Mouse (Mus musculus) adrenal gland, adult 8-10 months (tissue): Measurements from ENCODE around the gene Tle2. TPM values are rescaled to one million over a fixed set of nuclear protein-coding genes. Genes with fewer than 3 reads are reported as not detected.
A peak's percentile ranks its signal among the peaks of the same experiment; 100 is the strongest.

ENCODE experiments used
- DNase-seq: peaks from one replicate; pipeline ENCODE4 v3.0.0; 2022
- total RNA-seq, 4 experiments: library from RNA; stranded (reverse); gene quantifications; 2 replicates each; pipeline ENCODE4 v1.2.4; 2022

The Tle2 gene
- 100 to 1,000 TPM in 2 of 4 experiments, 10 to 100 TPM in 2; 50.6 to 211 (median 117) TPM for total RNA-seq

DNA sequence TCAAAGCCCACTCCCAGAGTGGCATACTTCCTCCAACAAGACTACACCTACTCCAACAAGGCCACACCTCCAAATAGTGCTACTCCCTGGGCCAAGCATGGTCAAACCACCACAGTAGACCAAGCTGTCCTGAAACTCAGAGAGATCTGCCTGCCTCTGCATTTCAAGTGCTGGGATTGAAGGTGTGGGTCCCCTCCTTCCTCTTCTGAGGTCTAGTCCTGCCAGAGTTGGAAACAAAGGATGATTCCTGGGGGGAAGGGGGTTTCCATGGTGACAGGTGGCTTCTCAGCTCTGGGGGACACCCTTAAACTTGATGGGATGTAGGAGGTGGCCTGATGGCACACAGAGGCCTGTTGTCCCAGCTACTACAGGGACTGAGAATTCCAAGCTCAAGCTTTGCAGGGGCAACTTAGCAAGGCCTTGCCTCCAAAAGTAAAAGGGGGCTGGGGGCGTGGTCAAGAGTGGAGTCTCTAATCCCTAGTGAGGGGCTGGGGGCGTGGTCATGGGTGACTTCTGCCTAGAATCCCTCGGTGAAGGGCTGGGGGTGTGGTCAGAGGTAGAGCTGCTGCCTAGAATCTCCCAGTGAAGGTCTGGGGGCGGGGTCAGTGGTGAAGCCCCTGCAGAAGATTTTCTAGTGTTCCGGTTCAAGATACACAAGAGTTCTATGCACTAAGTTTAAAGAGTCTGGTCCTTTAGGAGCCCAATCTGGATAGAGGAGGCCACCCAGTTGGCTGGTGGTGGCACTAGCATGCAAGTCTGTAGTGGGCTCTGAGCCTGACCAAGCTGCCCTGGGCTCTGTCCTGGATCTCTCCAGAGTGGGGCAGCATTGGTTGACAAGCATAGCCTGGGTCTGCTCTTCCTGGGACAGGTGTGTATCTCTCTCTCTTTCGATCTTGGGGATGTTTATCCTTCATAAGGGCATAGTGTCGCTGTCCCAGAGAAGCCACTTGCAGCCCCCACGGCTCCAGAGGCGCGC, at the start of gene Tle2:
TSS of gene Tle2 (plus strand) at position 481 of the 976 bp plus-strand sequence.
- DNase-seq, result peak; percentile 40

DNA sequence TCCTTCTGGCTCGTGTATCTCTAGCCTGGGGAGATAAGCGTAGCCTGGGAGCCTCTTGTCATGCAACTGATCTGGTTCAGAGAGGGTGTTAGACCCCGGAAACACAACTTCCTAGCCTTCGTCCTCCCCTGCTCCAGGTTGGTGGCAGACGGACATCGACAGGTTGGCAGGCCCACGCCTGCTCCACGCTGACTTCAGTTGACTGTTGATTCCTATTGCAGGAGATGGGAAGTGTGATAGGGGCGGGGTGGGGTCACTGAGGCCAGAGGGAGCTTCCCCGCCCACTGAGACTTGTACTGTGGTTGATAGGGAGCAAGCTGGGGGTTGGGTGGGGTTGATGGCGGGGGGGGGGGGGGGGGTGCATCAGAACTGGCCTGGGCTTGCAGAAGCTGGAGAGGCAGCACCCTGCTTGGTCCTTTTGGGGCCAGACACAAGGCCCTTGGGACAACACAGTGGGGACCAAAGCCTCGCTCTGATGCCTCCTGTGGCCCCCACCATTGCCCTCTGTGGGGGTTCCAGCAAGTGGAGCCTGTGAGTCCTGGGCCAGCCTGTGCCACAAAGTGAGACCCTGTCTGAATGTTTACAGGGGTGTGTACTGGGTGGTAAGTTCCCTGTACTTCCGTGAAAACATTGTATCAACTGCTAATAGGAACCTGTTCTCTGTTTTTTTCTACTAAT, 49.2 kb upstream of the Tle2 start:
- DNase-seq, result no peak

DNA sequence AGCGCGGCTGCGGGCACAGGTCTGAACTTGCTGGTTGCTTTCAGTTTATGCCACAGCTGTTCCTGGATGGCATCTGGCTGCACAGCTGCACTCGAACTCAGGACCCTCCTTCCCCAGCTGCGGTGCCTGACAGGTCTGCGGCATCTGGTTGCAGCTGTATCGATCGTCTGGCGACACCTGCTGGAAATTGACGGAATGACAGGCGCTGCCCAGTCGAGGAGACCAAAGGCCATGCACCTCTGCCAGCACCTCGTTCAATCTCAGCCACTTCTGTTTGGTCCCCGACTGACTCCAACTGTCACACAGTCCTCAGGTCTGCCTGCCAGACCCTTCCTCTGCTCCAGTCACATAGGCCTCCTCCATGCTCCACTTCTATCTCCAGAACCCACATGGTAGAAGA, 47.6 kb upstream of the Tle2 start:
- peak; percentile 63 for DNase-seq

DNA sequence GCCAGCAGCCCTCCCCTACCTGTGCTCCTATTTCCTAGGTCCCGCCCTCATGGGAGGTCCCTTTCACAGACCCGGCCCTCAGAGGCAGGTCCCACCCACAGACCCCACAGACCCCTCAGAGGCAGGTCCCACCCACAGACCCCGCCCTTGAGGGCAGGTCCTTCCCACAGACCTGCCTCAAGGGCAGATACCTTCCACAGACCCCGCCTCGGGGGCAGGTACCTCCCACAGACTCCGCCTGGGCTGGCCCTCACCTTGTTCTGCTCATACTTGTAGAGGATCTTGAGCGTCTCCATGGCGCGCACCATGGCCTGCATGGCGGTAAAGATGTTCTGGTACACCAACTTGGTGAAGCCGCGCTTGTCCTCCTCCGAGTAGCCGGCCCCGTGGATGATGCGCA, 39.5 kb upstream of the Tle2 start:
- DNase-seq, result no peak

DNA sequence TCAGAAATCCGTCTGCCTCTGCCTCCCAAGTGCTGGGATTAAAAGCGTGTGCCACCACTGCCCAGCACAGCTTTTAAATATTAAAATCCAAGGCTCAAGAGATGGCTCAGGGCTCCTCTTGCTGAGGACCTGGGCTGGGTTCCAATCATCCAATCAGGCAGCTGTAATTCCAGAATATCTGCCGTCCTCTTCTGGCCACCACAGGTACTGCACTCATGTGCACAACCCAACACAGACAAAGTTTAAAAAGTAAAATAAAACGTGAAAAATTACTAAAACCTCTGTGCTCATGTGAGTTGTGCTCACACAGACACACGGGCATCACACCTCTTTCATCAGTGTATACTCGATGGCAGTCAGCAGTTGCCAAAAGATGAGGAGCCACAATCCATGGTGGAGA, 37.6 kb upstream of the Tle2 start:
- DNase-seq, result no peak

DNA sequence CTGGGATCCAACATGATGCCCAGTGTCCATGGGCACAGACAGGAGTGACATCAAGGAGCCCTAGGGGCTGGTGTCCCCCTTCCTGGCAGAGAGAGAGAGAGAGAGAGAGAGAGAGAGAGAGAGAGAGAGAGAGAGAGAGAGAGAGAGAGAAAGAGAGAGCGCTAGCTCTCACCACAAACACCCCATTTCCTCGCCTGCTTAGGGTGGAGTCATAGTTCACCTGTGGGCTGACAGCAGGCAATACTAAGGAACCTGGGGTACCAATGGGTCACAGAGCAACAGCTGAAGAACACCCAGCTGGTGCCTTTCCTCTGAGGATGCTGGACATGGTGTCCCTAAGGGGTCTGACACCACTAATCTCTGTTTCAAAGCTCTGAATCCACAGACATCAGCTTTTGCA, 36.9 kb upstream of the Tle2 start:
- no peak for DNase-seq

DNA sequence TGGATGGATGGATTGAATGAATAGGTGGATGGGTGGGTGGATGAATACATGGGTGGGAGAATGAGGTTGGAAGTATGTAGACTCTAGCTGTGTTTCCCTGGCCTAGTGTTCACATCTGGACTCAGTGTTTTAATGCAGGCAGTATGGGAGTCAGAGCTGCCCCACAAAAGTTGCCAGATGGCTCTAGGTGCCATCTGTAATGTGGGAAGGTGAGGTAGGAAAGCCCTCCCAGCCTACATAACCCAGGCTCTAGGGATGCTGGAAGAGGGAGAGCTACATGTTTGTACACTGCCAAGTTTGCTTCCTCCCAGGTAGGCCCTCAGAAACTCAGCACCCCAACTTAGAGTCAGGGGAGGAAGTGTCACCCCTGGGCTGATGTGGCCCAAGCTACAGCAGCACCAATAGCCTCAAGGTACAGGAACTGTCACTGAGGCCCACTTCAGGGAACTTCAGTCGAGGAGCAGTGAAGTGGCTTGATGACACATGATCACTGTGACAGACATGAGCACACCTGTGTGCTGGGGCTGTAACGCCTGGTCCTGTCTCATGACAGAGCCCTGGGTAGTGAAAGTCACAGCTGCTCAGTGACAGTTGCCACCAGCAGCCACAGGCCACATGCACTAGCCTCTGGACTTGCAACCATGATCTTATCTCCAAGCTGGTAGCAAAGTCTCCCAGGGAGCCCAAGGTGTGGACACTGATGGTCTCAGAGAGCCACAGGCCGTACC, 35.9 kb upstream of the Tle2 start:
- DNase-seq, result no peak

DNA sequence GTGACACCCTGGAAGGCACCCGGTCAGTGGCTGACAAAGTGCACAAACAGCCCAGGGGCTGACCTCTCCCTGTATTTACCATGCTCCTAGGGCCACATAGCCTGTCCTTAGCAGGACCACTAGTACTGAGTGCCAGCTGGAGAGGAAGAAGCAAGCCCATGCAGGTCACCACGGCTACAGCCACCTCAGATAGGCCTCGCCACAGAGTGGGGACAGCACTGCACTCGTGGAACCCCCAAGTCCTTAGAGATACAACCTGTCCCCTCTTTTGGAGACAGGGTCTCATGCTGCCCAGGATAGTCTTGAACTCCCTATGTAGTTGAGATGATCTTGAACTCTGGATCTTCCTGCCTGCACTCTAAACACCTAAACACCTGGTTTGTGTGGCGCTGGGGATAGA, 33.0 kb upstream of the Tle2 start:
- DNase-seq, result no peak

DNA sequence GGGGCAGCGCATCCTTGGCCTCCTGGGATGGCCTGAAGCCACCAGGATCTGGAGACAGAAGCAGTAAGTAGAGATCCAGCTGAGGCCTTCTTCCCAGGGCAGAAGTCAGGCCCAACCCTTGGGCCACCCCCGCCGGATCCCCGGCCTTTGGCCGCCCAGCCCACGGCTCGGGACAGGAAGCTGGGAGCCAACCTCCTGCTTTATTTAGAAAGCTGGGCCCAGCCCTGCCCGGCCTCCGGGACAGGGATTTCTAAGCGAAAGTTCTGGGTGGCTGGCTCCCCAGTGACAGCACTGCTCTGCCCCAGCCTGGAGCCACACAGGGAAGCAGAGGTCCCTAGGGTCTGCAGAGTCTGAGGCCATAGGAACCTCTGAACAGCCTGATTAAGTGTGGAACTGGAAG, 32.6 kb upstream of the Tle2 start:
- no peak for DNase-seq

DNA sequence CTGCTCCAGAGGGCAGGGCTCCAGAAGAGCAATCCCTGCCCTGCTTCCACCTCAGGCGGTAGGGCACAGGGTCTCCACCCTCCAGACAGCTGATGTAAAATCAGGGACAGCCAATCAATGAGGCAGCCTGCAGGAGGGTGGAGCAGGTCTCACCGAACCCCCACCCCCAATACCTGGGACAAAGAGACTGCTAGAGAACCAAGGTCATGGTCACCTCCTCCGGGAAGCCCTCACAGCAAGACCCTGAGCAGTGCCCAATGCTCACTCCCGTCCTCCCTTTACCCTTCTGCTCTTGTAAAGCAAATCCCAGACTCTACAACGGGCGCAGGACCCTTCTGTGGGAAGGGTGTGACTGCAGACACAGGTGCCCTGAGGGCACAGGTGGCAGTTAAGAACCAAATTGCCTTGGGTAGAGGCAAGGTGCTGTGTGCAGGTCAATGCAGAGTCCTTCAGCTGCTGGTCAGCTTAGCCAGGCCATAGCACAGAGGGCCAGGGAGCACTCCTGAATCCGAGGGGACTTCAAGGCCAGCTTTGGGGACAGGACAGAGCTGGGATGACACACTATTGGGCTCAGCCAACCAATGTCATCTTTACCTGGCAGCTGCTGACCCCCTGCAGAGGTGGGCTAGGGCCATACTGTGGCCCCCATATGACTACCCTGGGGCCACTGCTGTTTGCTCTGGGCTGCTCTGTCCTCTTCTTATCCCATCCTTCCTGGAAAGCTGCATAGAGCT, 31.5 kb upstream of the Tle2 start:
- no peak for DNase-seq

DNA sequence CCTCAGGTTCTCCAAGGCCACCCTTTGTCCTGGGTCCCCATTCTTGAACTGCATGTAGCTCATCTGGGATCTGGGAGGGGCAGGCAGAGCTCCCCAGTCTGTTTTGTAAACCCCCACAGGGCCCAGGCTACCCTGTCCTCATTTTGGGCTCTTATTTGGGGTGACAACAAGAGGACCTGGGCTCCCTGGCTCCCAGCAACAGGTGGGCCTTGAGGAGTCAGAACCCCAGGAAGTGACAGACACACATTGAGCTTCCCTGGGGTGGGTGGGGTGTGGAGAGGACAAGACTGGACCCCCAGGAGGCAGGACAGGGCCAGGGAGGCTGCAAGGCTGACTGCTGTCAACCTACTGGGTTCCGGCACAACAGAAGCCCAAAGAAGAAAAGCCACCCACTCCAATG, 30.7 kb upstream of the Tle2 start:
- no peak for DNase-seq

DNA sequence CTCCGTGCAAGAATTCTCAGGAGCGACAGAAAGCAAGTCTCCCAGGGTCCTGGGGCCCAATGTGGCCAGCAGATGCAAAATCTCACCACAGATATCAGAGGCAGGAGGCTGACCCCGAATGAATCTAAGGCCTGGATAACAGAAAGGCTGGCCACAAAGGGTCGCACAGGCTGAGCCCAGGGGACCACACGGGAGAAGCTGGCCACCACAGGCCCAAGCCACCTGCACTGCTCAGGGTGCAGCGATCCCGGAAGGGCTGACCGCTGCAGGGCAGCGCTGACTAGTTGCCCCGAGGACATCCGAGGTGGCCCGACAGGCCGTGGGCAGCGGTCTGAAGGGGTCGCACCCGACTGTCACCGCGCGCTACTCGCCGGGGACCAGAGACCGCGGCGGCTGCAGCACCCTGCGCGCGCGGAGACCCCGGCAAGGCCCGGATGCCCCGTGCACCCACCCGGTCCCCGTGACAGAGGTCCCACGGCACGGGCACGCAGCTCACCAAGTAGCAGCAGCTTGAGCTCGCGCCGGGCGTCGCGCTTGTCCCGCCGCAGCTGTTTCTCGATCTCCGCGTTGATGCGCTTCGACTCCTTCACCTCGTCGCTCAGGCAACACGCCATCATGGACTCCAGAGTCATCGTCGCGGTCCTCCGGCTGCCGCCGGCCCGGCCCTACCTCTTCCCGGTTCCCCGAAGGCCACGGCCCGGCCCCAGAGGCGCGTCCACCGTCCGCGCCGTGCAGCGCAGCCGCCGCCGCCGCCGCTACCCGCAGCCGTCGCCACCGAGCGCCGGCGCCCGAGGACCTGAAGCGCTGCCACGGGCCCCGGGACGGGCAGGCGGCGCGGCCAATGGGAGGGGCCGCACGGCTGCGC, 29.8 kb upstream of the Tle2 start:
- DNase-seq, result no peak

DNA sequence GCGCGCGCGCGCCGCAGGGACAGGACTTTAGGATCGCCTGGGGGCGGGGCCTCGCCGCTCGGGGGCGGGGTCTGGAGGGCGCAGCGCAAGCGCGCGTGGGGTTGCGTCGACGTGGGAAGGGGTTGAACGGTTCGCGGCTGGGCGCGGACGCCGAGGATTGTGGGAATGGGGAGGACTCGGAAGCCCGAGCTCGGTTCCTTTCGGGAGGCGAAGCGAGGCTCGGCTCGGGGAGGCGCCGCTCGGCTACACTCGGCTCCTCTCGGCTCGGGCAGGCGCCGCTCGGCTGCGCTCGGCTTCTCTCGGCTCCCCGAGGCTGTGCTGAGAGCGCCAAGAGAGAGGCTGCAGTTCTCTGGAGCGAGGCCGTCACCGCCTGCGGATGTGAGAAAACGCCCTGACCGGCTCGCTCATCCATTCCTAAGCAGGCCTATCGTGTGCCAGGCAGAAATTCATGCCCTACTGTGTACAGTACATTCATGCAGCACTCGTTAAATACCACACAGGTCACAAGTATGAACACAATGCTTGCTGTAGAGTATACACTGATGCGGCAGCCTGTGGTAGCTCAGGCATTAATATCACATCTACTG, 29.1 kb upstream of the Tle2 start, which contains the start of gene Gna11:
TSS of gene Gna11 (minus strand) at position 30 of the 587 bp plus-strand sequence.
- DNase-seq, result peak; percentile 99

DNA sequence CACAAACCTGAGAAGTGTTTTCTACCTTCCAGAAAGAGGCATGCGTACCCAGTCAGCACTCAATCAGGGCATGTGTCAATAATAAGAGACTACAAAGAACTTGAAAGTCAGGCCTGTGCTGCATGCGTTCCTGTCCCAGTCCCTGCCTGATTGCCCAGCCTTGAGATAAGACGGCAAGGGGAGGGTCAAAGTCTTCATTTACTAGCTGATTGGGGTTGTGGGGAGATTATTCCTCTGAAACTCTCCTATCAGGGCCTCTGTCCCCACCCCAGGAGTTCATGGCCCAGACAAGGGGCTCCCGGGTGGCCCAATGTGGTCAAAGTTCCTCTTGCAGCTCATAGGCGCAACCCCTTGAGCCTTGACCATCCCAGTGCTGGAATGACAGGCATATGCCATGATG, 28.0 kb upstream of the Tle2 start:
- no peak for DNase-seq

DNA sequence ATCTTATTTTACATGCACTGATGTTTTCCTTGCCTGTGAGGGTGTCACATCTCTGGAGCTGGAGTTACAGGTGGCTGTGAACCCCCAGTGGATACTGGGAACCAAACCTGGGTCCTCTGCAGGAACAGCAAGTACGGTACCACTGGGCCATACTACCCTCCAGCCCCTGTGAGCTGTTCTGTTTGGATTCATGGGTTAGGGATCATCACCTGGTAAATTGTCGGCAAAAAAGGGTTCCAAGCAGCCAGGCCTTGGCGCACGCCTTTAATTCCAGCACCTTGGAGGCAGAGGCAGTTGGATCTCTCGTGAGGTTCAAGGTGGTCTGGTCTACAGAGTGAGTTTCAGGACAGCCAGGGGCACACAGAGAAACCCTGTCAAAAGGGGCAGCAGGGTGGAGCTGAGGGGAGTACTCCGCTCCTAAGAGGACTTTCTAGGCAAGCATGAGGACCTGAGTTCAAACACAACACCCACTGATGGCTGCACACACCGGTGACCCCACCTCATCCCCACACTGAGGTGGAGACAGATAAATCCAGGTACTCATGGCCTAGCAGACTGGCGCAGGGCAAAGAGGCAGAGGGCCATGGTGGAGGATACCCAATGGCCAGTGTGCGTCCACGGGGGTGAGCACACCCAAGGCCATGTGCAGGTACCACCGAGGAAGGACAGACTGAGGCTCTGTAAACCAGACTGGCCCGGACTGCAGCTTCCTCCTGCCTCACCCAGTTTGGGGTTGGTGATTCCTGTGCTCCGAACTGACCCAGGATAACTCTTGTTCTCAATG, 27.4 kb upstream of the Tle2 start:
- DNase-seq, result no peak

DNA sequence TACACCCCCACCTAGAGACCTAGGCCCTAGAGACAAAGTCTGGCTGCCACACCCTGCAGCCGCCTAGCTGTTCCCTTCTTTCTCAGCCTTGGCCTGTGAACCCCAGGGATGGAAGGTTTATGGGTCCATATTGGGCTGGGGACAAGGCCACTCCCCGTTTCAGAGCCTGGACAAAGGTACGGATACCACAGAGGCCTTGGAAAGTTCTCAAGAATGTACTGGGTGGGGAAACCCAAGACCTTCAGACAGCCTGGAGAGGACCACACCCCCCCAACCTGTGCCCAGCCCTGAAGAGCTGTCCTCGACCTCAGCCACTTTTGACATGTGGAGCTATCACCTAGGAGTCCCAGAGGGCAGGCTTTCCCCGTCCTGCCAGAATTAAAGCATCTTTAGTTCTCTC, 25.4 kb upstream of the Tle2 start:
- no peak for DNase-seq

DNA sequence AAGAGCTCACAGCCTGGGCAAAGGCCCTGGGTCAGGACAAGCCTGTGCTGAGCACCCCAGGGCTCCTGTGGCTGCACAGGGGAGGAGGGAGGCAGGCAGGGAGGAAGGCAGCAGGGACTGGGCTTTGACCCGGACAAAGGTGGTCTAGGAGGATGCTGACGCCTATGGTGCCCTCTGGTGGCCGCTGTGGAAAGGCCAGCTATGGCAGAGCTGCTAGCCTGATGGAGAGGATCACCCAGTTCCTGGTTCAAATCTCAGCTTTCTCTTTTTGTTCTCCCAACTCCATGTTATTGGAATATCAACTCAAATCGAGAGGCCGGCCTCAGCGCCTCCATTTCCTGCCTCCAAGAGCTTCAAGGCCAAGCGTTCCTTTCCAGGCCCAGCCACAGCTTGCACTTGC, 24.1 kb upstream of the Tle2 start:
- DNase-seq, result no peak

DNA sequence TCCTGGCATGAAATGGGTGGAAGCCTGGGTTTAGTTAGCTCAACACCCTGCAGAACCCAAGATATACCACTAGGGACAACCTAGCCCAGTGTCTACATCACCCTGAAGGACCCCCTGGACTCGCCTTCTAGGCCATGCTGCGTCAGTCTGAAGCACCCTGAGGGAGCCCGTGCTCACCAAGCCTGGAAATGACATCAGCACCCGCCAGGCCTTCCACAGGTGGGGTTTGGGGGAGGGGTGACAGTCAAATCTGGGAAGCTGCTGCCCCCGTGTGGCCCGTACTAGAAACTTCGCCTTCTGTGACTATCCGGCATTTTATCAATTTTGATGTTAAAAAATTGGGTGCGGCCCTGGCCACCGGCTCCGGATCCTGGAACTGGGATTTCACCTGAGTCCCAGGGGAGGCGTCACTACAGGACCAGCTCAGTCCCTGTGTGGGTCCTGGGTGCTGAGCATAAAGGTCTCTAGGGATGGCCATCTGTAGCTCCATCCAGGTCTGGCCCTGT, 22.7 kb upstream of the Tle2 start:
- peak; percentile 82 for DNase-seq

DNA sequence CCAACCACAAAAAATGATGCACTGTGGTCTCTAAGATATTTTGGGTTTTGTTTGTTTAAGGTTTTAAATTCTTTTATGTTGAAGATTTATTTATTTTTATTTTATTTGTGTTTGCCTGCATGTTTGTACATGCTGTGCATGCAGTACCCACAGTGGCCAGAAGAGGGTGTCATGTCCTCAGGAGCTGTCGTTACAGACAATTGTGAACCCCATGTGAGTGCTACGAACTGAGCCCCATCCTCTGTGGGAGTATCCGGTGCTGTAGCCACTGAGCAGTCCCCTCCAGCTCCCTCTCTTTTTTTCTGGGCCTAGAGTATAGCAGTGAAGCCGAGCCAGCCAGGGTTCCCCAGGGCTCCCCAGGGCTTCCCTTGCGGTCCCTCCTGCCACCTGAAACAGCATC, 21.1 kb upstream of the Tle2 start:
- DNase-seq, result no peak
